Mouse (Mus musculus) myocyte (in vitro differentiated cells): ENCODE data around the gene Fam32a.

Experiments
- MYOD1 ChIP-seq, 3 experiments: IDR thresholded peaks; one replicate each; pipeline ENCODE4 v1.6.1; 2011; ENCODE audit warnings: control low read depth in 2 of 3, low read depth in 2 of 3, mild to moderate bottlenecking in 2 of 3, moderate library complexity in 1 of 3; ENCODE audit not compliant: insufficient read length in 2 of 3, control insufficient read depth in 1 of 3
- POLR2A ChIP-seq: IDR thresholded peaks from one replicate; pipeline ENCODE4 v1.6.1; 2011; ENCODE audit warnings: low read depth, mild to moderate bottlenecking, control low read depth, moderate library complexity; ENCODE audit not compliant: insufficient read length
- POLR2AphosphoS2 ChIP-seq: IDR thresholded peaks from one replicate; pipeline ENCODE4 v1.6.1; 2011; ENCODE audit warnings: low read depth, control low read depth; ENCODE audit not compliant: insufficient read length
- TCF3 ChIP-seq: IDR thresholded peaks from one replicate; pipeline ENCODE4 v1.6.1; 2011; ENCODE audit warnings: low read depth, control low read depth; ENCODE audit not compliant: insufficient read length

DNA sequence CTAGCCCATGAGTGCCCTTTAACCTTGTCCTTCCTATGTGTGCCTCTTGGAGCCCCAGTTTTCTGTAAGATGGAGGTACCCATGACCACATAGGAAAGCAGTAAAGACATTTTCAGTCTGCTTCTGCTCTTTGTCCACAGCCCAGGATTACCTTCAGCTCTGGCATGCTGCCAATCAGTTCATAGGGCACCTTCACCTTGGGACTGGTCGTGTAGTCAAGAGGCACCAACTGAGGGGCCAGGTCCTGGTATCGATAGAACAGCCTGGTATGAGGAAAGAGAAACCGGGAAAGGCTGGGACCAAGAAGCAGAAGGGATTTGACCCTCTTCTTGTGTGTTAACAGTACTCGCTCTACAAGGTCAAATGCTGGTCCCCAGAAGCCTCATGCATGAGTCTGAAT lies 9.3 kb upstream of the Fam32a start:
- TF ChIP-seq POLR2A (no peak), TCF3 (no peak), POLR2AphosphoS2 (no peak), MYOD1 (IDR thresholded peaks at IDR 0.05; ENCODE audit: control insufficient read depth in 1 of 3, insufficient read length in 2 of 3, low read depth in 2 of 3) (no peak)
